Mouse (Mus musculus): ENCODE results near the gene Prcp.
"Not testable (repeated sequence)": the region's sequence is repeated elsewhere in the genome, so short reads cannot be mapped to it uniquely, and the experiment has no call there.

Prcp gene

GRCm38 (mm10) chr7:92890618-92891230 is 16.5 kb downstream of the Prcp start:
- no peak for DNase-seq (ENCODE audit: low read depth, low spot score)

- no peak for DNase-seq (ENCODE audit: low read depth, low spot score)
Measured at GRCm38 (mm10) chr7:92893478-92893877, 19.2 kb downstream of the Prcp start.

GRCm38 (mm10) chr7:92896036-92896435 is 21.8 kb downstream of the Prcp start:
- DNase-seq (ENCODE audit: low read depth, low spot score) = no peak

DNA sequence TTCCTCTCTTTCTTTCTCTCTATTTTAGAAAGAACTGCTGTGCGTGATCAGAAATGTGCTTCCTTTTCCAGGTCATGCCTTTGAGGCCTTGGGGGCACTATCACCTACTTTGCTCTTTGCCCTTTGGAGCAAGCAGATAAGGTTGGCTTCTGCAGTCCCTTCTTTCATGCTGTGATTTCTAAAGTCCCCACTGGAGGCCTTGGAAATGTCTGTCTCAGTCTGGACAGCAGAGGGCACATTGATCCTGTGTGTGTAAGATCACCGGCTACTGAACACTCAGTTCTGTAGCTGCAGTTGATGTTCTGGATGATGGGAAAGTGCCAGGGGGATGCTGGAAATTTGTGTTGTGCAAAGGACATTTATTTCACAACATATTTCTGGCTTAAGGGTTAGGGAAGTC is 22.8 kb downstream of the Prcp start:
- DNase-seq (ENCODE audit: low read depth, low spot score) = no peak

- peak; percentile 80 for DNase-seq (ENCODE audit: low read depth, low spot score)
Measured at GRCm38 (mm10) chr7:92903360-92904038, 29.2 kb downstream of the Prcp start.

GRCm38 (mm10) chr7:92904285-92904684 is 30.0 kb downstream of the Prcp start:
- DNase-seq (ENCODE audit: low read depth, low spot score) = not testable (repeated sequence)

DNA sequence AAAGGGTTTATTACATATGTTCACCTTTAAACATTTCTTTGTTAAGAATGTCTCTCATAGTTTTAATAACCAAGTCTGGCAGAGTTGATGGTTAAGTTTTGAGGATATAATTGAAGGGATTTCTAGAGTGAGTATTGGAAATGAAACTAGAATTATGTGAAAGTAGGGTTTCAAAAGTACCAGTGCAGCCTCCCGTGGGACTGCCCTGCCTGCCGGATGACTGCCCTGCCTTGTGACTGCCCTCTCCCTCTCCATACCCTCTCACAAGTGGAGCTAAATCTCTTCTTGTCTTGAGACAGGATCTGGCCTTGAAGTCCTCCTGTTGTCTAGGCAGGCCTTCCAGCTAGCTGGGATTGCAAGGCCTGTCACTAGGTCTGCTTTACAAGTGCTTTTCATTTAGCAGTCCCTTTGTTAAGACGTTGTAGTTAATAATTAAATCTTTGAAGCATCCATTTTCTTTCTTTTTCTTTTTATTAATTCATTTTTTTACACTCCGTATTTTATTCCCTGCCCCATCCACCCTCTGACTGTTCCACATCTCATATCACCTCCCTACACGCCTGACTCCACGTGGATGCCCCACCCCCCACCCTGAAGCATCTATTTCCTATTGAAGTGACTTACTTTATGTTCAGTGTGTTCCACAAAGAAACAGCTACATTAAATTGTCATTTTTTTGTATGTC is 46.0 kb downstream of the Prcp start:
- DNase-seq (ENCODE audit: low read depth, low spot score) = no peak

DNA sequence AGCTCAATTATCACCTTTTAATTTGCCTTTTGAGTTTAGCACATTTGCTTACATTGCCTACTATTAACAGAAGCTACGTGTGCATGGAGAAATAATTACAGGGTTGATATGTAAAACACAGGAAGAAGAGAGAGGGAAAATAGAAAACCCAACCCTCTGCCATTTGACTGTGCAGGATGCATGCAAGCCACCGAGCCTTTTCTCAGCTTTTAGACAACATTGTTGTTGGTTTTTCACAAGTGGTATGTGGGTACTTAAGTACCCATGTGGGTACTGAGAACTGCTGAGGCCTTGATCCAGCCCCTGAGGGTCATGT is 46.5 kb downstream of the Prcp start:
- no peak for DNase-seq (ENCODE audit: low read depth, low spot score)

DNA sequence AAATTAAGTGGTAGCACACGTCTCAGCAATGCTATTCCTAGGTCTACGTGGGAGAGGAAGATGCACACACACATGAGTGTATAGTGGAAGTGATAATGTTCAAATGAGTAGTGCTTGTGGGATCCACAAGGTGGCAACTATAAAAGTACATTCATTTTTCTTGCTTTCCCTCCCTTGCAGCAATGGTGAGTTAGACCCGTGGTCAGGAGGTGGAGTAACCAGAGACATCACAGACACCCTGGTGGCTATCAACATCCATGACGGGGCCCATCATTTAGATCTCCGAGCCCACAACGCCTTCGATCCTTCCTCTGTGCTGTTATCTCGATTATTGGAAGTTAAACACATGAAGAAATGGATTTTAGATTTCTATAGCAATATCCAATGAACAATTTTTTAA is 58.5 kb downstream of the Prcp start:
- no peak for DNase-seq (ENCODE audit: low read depth, low spot score)

GRCm38 (mm10) chr7:92933308-92933948 is 59.2 kb downstream of the Prcp start:
- not testable (repeated sequence) for DNase-seq (ENCODE audit: low read depth, low spot score)

DNA sequence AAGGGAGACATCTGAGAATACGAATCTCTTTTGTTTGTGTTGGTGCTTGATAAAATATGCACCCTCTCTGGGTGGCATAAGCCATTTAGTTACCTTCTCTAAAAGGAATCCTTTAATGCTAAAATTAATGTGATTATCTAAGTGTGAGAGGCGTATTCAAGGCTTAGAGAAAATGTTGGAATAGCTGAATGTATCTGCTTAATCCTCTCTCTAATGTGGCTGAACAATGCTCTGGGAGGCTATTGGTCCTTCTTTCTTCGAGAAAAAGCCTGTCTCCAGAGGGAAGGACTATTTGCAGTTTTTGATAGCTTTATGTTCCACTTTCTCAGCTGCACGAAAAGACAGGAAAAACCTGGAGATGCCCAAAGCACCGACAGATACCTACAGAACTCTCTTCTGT is 62.5 kb downstream of the Prcp start:
- no peak for DNase-seq (ENCODE audit: low read depth, low spot score)

- peak; percentile 46 for DNase-seq (ENCODE audit: low read depth, low spot score)
Measured at GRCm38 (mm10) chr7:92937955-92938354, 63.7 kb downstream of the Prcp start.

GRCm38 (mm10) chr7:92939776-92940175 is 65.5 kb downstream of the Prcp start:
- peak; percentile 41 for DNase-seq (ENCODE audit: low read depth, low spot score)

DNA sequence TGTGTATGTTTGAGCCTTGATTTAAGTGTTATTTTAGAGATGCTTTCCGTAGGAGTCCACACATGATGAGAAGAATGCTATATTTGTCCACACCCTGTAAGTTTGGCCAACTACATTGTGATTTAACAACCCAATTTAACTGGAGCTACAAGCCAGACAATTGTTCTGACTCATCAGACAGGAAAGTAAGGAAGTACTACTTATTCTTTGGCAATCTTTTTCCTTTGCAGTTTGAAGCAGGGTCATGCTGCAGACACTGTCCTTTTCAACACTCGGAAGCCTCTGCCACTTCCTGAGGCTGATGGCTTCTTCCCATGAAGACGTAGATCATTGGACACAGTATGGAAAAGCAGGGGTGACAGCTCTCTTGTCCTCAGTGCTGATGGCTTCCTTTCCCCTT is 76.5 kb downstream of the Prcp start:
- no peak for DNase-seq (ENCODE audit: low read depth, low spot score)

GRCm38 (mm10) chr7:92952210-92952609 is 77.9 kb downstream of the Prcp start:
- DNase-seq (ENCODE audit: low read depth, low spot score) = no peak

GRCm38 (mm10) chr7:92959758-92960157 is 85.5 kb downstream of the Prcp start:
- DNase-seq (ENCODE audit: low read depth, low spot score) = no peak

- no peak for DNase-seq (ENCODE audit: low read depth, low spot score)
Measured at GRCm38 (mm10) chr7:92961876-92962275, 87.6 kb downstream of the Prcp start.

GRCm38 (mm10) chr7:92964754-92965501 is 90.7 kb downstream of the Prcp start:
- peak; percentile 76 for DNase-seq (ENCODE audit: low read depth, low spot score)

DNA sequence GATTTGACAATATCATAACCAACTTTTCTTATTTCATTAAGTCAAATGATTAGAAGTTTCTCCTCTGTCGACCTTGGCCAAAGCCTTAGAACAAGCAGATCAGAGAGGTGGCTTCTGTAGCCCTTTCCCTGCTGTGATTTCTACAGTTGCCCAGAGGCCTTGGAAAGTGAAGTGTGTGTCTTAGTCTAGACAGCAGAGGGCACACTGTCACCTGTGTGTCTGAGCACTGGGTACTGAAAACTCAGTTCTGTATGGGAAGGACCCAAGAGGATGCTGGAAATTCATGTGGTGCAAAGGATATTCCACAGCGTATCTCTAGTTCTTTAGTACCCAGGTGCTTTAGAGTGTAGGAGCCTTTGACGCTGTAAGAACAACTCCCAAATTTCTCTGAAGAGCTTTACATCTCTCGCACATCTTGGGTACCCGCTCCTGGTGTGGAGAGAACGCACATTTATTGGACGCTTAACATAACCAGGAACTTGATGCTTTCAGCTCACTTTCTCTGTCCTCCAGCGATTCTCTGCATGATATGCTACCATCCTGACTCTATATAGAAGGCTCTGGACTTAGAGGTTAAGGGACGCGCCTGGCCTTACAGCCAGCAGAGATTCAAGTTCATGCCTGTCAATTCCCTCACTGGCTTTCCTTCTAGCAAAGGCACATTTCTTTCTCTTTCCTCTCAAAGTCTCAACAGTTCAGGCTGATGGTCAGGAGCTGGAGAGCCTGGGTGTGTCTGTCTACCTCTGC is 93.3 kb downstream of the Prcp start:
- DNase-seq (ENCODE audit: low read depth, low spot score) = peak; percentile 31

DNA sequence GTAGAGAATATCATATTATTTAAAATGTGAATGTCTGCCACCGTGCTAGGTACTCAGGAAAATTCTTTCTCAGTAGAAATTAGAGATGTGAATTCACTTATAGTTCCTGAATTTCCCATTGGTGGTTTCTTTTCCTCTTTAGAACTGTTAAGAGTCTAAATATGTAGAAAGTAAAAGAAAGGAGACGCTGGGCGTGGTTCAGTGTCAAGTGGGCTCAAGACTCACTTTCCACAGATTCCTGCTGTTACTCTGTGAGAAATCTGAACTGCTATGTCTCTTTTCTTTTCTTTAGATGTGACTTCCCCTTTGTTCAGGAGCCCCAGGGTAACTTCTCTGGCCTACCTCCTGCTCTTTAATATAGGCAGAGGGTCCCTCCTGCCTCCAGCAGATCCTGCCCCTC is 103.2 kb downstream of the Prcp start:
- no peak for DNase-seq (ENCODE audit: low read depth, low spot score)

GRCm38 (mm10) chr7:92978225-92978624 is 104.0 kb downstream of the Prcp start:
- no peak for DNase-seq (ENCODE audit: low read depth, low spot score)
